Mouse (Mus musculus): ENCODE data around the gene Zdhhc17. TPM values are rescaled to one million over a fixed set of nuclear protein-coding genes. Genes with fewer than 3 reads are reported as not detected.

Zdhhc17 gene
- polyA plus RNA-seq, 1 experiment = not detected

- Histone ChIP-seq H3K4me1 (ENCODE audit: control insufficient read depth) (peaks cover 54% of the 10 kb centered on the region), H3K9me3 (ENCODE audit: control insufficient read depth, low read length) (no peaks in the 10 kb centered on the region), H3K4me3 (replicated peaks) (peak overlapping the region; percentile 95), H3K36me3 (ENCODE audit: control insufficient read depth) (no peaks in the 10 kb centered on the region), H3K27me3 (ENCODE audit: control insufficient read depth) (peaks cover 39% of the 10 kb centered on the region)
- TF ChIP-seq GATA1 (IDR thresholded peaks at IDR 0.05; ENCODE audit: low read length) = no peak
- TF ChIP-seq TAL1 (IDR thresholded peaks at IDR 0.05; ENCODE audit: low read length) = no peak
These were observed 763 bp downstream of the Zdhhc17 start for GRCm38 (mm10) chr10:111009113-111009640.

GRCm38 (mm10) chr10:111007687-111008086, 2.3 kb downstream of the Zdhhc17 start:
- TF ChIP-seq TAL1 (IDR thresholded peaks at IDR 0.05; ENCODE audit: low read length) = no peak
- no peak for TF ChIP-seq GATA1 (IDR thresholded peaks at IDR 0.05; ENCODE audit: low read length)
- Histone ChIP-seq H3K36me3 (ENCODE audit: control insufficient read depth) (no peaks in the 10 kb centered on the region), H3K27me3 (ENCODE audit: control insufficient read depth) (peaks cover 26% of the 10 kb centered on the region), H3K4me3 (replicated peaks) (peak overlapping the region; percentile 95), H3K9me3 (ENCODE audit: control insufficient read depth, low read length) (no peaks in the 10 kb centered on the region), H3K4me1 (ENCODE audit: control insufficient read depth) (peaks cover 55% of the 10 kb centered on the region)

GRCm38 (mm10) chr10:111005611-111006488, 4.1 kb downstream of the Zdhhc17 start:
- Histone ChIP-seq H3K36me3 (ENCODE audit: control insufficient read depth) (no peaks in the 10 kb centered on the region), H3K4me1 (ENCODE audit: control insufficient read depth) (peaks cover 51% of the 10 kb centered on the region), H3K27me3 (ENCODE audit: control insufficient read depth) (peaks cover 8% of the 10 kb centered on the region), H3K9me3 (ENCODE audit: control insufficient read depth, low read length) (no peaks in the 10 kb centered on the region), H3K4me3 (replicated peaks) (no peak overlapping the region)
- no peak for TF ChIP-seq GATA1 (IDR thresholded peaks at IDR 0.05; ENCODE audit: low read length)
- no peak for TF ChIP-seq TAL1 (IDR thresholded peaks at IDR 0.05; ENCODE audit: low read length)

GRCm38 (mm10) chr10:111004220-111004619, 5.7 kb downstream of the Zdhhc17 start:
- H3K9me3 ChIP-seq (ENCODE audit: control insufficient read depth, low read length) = no peaks in the 10 kb centered on the region
- H3K4me3 ChIP-seq (replicated peaks) = no peak overlapping the region
- no peak for TF ChIP-seq GATA1 (IDR thresholded peaks at IDR 0.05; ENCODE audit: low read length)
- TF ChIP-seq TAL1 (IDR thresholded peaks at IDR 0.05; ENCODE audit: low read length) = no peak
- H3K27me3 ChIP-seq (ENCODE audit: control insufficient read depth) = no peaks in the 10 kb centered on the region
- H3K36me3 ChIP-seq (ENCODE audit: control insufficient read depth) = no peaks in the 10 kb centered on the region; the same call in 1 of the 2 replicates
- H3K4me1 ChIP-seq (ENCODE audit: control insufficient read depth) = peaks cover 40% of the 10 kb centered on the region

- Histone ChIP-seq H3K4me3 (replicated peaks) (no peak overlapping the region), H3K27me3 (ENCODE audit: control insufficient read depth) (no peaks in the 10 kb centered on the region), H3K36me3 (ENCODE audit: control insufficient read depth) (no peaks in the 10 kb centered on the region; the same call in none of the 2 replicates), H3K9me3 (ENCODE audit: control insufficient read depth, low read length) (no peaks in the 10 kb centered on the region), H3K4me1 (ENCODE audit: control insufficient read depth) (peaks cover 6% of the 10 kb centered on the region)
- no peak for TF ChIP-seq GATA1 (IDR thresholded peaks at IDR 0.05; ENCODE audit: low read length)
- no peak for TF ChIP-seq TAL1 (IDR thresholded peaks at IDR 0.05; ENCODE audit: low read length)
These were observed 10.7 kb downstream of the Zdhhc17 start for GRCm38 (mm10) chr10:110999201-110999600.

GRCm38 (mm10) chr10:110997180-110997579, 12.8 kb downstream of the Zdhhc17 start:
- H3K4me3 ChIP-seq (replicated peaks) = no peak overlapping the region
- TF ChIP-seq GATA1 (IDR thresholded peaks at IDR 0.05; ENCODE audit: low read length) (no peak), TAL1 (IDR thresholded peaks at IDR 0.05; ENCODE audit: low read length) (no peak)
- no peaks in the 10 kb centered on the region; the same call in none of the 2 replicates for H3K36me3 ChIP-seq (ENCODE audit: control insufficient read depth)
- H3K4me1 ChIP-seq (ENCODE audit: control insufficient read depth) = peaks cover 9% of the 10 kb centered on the region
- H3K9me3 ChIP-seq (ENCODE audit: control insufficient read depth, low read length) = no peaks in the 10 kb centered on the region
- no peaks in the 10 kb centered on the region for H3K27me3 ChIP-seq (ENCODE audit: control insufficient read depth)

- Histone ChIP-seq H3K4me3 (replicated peaks) (no peak overlapping the region), H3K27me3 (ENCODE audit: control insufficient read depth) (no peaks in the 10 kb centered on the region), H3K36me3 (ENCODE audit: control insufficient read depth) (no peaks in the 10 kb centered on the region; the same call in none of the 2 replicates), H3K4me1 (ENCODE audit: control insufficient read depth) (peaks cover 27% of the 10 kb centered on the region), H3K9me3 (ENCODE audit: control insufficient read depth, low read length) (no peaks in the 10 kb centered on the region)
- no peak for TF ChIP-seq TAL1 (IDR thresholded peaks at IDR 0.05; ENCODE audit: low read length)
These were observed 15.2 kb downstream of the Zdhhc17 start for GRCm38 (mm10) chr10:110994761-110995160.

GRCm38 (mm10) chr10:110993249-110993648, 16.7 kb downstream of the Zdhhc17 start:
- H3K36me3 ChIP-seq (ENCODE audit: control insufficient read depth) = no peaks in the 10 kb centered on the region
- no peaks in the 10 kb centered on the region for H3K27me3 ChIP-seq (ENCODE audit: control insufficient read depth)
- no peaks in the 10 kb centered on the region for H3K9me3 ChIP-seq (ENCODE audit: control insufficient read depth, low read length)
- no peak for TF ChIP-seq TAL1 (IDR thresholded peaks at IDR 0.05; ENCODE audit: low read length)
- TF ChIP-seq GATA1 (IDR thresholded peaks at IDR 0.05; ENCODE audit: low read length) = no peak
- peaks cover 25% of the 10 kb centered on the region for H3K4me1 ChIP-seq (ENCODE audit: control insufficient read depth)
- H3K4me3 ChIP-seq (replicated peaks) = no peak overlapping the region

GRCm38 (mm10) chr10:110992047-110992431, 17.9 kb downstream of the Zdhhc17 start:
- no peaks in the 10 kb centered on the region for H3K9me3 ChIP-seq (ENCODE audit: control insufficient read depth, low read length)
- H3K4me3 ChIP-seq (replicated peaks) = no peak overlapping the region
- H3K4me1 ChIP-seq (ENCODE audit: control insufficient read depth) = peaks cover 25% of the 10 kb centered on the region
- no peaks in the 10 kb centered on the region for H3K27me3 ChIP-seq (ENCODE audit: control insufficient read depth)
- no peaks in the 10 kb centered on the region for H3K36me3 ChIP-seq (ENCODE audit: control insufficient read depth)
- TF ChIP-seq TAL1 (IDR thresholded peaks at IDR 0.05; ENCODE audit: low read length) (no peak), GATA1 (IDR thresholded peaks at IDR 0.05; ENCODE audit: low read length) (no peak)
